Mouse (Mus musculus): ENCODE data around the gene Snx11.

The Snx11 gene

DNA sequence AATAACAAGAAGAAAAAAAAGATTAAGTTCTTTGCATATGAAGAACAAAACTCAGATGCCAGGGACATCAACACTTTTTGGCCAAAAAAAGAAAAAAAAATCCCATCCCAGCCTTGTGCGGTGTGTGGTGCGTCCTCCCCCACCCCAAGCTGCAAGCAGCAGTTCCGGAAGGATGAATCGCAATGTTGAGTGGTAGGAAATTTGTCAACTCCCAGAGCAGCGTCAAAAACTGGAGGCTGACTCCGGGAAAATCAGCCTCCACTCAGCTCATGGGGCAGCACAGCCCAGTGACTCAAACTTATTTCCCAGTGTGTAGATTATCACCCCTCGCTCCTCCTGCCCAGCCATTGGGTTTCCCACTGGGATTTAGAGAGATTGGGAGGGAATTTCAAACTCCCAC is 15.4 kb downstream of the Snx11 start:
- peak; percentile 26 for DNase-seq

DNA sequence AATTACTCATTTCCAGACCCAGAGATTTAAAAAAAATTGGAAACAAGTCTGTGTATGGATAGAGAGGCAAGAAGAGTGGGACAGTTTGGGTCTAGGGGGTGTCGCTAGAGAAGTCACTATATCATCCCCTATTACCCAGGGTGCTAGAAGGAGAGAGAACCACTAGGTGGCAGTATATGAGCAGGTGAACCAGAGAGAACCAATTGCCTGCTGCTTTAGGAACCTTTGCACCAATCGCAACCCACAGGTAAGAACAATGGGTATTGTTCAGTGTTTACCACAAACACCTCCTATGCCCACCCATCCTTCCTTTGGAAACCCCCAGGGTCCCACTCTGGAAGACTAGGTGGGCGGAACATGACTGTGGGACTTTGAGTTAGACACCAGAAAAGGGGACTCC is 17.3 kb downstream of the Snx11 start:
- DNase-seq: peak; percentile 71

DNA sequence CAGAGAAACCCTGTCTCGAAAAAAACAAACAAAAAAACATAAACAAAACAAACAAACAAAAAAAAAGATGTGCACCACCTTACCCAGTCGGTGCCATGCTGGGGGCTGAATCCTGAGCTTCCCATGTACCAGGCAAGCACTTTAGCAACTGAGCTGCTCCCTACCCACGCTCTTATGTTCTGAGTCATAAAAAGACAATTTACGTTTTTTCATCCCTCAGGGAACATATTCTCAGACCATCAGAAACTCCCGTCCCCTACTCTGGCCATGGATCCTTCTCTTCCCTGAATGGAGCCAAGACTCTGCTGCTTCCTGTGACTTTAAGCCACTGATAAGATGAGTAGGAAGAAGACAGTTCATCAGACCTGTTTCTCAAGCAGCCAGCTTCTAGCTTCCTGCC is 19.0 kb downstream of the Snx11 start:
- DNase-seq: no peak

DNA sequence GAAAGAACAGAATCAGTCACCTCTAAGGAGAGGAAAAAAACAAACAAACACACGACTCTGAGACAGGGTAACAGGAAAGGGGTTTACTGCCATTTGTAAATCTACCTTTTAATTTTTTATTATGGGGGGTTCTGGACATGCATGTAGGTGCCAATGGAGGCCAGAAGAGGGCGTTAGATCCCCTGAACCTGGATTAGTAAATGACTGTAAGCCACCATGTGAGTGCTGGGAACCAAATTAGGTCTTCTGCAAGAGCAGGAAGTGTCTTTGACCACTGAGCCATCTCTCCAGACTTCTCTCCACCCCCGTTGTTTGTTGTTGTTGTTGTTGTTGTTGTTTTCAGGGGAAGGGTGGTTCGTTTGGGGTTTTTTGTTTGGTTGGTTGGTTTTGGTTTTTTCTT is 19.9 kb downstream of the Snx11 start:
- DNase-seq: no peak

DNA sequence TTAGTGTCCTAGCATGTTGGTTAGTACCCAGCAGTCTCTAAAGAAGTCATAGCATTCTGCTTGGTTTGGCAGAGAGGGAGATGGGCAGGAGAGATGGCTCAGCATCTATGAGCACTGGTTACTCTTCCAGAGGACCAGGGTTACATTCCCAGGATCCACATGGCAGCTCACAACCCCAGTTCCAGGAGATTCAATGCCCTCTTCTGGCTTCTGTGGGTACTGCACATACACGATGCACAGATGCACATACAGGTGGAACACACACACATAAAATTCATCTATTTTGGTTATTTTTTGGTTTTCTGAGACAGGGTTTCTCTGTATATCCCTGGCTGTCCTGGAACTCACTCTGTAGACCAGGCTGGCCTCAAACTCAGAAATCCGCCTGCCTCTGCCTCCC is 22.1 kb downstream of the Snx11 start:
- DNase-seq: no peak

DNA sequence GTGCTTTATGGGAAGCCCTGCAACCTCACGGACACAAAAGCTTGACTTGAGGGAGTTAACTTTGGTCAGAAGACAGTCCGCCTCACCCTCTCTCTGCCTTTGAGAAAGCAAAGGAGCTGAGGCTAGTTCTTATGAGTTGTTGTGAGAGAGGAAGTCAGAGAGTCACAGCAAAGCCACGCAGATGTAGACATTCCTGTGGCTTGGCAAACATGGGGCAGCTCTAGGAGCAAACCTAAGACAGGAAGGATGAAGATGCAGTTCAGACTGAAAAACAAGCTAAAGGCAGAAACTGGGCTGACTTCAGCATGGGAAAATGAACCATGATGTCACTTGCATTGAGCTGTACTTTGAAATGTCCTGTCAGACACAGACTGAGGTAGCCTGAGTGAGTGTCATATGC is 29.8 kb downstream of the Snx11 start:
- DNase-seq: no peak

DNA sequence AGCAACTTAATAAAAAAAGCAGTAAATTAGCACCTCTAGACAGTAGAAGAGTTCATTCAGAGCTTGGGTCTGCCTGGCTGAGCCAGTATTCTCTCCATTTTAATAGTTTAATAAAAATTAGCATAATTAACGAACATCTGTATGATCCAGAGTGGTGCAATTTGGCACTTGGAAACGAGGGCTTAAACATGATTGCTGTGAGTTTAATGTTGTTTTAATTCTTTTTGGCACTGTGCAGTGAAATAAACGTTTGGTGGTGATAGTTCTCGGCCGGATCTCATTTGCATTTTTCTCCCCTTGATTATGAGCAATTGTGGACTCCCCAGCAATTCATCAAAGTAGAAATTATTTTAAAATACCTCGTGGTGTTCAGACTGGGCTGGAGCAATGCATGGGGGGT is 30.7 kb downstream of the Snx11 start:
- DNase-seq: no peak

DNA sequence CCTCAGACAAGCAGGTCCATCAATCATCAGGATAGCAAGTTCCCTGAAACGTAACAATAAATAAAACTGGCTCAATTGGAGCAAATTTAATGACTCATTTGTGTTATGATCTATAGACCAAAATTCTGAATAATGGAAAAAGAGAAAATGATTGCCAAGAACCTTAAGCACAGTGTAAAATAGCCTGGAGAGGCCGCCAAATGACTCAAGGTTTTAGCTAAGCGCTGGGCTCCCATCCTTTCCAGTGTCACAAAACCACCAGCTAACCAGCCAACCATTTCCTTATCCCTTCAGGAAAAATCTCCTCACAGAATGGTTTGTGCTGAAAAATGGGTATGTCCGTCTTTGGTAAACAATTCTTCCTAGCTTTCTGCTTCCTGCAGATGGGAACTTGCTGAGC is 33.5 kb downstream of the Snx11 start:
- no peak for DNase-seq

DNA sequence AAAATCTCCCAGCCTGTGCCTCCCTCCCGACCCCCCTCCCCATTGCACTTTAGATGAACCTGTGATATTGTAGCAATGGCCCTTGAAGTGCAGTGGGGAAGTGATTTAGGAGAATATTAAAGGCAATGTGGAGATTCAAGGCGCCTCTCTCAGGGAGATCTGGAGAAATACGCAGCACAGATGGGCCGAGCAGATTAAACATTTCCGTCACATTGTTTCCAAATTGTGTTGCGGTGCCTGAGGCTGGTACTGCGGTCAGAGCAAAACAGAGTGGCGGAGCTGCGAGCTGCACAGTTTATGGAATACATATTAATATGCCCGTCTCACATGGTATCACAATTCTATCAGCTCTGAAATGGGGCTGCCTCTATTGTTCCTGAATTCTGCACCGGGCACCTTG is 34.4 kb downstream of the Snx11 start:
- no peak for DNase-seq

DNA sequence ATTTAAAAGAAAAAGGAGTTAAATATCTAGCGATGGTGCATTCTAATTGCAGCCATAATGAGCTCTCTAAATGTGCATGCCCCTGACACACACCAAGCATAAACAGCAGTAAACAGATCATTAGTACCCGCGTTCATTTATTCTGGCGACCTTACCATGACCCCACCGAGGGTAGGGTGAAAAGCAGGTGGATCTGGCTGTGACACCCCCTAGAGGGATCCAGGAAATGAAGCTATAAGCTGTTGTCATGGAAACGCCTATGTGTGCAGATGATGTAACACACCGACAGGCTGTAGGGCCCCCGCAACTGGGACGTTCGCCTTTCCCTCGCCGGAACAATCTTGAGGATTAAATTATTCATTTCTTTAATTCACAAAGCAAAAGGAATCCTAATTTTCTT is 35.4 kb downstream of the Snx11 start:
- DNase-seq: no peak

DNA sequence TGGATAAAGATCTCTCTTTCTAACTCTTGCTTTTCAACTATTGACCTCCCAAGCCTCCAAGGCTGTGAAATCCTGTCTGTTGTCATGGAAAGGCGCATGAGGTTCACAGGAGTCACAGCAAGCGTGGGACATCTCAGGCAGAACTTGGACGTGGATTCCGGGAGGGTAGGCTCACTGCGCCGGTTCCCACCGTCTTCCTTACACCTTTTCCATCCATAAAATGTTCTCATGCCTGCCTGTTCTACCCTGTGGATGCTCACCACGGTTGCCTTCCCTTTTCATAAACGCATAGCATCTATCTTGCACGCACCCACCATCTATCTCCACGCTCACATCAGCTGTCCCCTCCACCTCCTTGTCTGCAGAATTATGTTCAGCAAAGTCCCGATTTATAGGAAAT is 36.6 kb downstream of the Snx11 start:
- DNase-seq: no peak

DNA sequence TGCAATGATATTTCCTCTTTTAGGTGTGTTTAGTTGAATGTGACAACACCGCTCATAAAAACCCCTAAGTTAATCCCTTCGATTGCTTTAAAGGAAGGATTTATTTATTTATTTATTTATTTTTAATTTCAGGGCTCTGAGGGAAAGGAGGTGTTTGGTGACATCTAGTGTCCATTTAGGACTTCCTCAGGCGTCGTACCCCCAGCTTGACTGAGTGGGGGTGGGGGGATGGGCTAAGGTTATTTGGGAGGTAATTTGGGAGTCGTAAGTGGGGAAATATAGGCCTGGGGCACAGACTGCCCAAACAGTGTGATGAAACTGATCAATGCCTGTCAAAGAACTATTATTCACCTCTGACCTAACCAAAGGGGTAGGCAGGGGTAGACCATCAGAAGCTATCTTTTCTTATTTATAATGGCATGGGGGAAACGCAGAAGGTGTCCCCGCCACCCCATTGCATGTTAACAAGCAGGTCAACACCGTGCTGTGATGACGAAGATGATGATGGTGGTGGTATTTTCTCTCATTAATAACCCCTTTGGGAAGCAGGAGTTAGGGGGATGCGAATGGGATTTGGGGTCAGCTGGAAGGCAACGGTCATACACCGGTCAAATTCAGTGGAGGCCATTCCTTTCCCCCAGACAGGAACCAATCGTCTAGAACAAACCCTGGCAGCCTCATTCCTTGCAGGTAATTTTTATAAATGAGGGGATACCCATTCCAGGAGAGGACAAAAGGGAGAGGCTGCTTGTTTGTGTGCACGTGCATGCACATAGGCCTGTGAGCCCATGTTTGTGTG is 39.5 kb downstream of the Snx11 start:
- no peak for DNase-seq

DNA sequence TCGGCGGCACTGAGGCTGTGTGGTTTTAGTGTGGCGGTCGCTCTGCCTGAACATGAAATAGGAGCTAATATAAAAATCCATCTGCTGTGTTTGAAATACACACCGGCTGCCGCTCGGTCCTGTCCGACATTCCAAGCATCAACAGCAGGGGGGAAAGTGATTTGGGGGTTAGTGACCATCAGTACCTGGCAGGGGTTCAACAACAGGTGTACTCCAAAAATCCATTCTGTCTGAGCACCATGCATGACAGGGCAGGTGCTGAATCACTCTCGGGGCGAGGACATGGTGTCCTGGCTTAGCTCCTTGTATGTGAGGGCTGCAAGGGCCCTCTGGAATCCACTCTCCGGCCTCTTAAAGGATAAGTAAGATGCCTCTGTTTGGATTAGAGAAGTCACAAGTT is 41.0 kb downstream of the Snx11 start:
- peak; percentile 74 for DNase-seq

DNA sequence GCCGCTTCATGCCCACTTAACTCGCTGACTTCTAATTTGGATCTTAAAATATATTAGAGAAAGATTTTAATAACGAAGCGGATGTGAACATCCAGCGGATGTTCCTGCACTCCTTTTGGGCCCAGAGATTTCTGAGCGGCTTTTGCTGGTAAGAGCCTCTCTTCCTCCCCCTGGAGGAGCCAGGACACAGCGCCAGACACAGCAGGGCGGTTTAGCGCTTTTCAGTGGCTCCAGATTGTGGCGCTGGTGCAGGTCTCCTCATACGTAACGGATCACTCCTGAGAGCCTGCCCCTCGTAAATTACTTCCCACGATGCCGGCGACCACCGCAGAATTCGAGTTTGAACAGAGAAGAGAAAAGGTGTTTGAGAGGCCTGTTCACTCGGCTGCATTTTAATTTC is 41.5 kb downstream of the Snx11 start:
- DNase-seq: peak; percentile 84

DNA sequence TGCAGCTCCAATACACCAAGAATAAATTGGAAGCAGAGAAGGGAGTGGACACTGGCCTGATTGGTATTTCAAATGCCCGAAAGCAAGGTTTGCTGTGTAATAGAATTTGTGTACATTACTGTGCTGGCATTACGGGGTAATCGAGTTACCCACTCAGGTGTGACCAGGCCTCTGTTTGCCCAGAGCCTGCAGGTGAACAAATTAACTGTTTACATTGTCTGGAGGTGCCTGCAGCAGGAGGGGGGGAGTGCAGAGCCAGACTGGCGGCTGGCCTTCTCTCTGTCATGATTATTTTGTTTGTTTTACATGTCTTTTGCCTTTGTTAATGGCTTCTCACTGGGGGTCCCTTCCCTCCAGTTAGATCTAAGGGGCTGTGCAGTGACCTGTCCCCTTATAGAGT is 44.7 kb downstream of the Snx11 start:
- no peak for DNase-seq

DNA sequence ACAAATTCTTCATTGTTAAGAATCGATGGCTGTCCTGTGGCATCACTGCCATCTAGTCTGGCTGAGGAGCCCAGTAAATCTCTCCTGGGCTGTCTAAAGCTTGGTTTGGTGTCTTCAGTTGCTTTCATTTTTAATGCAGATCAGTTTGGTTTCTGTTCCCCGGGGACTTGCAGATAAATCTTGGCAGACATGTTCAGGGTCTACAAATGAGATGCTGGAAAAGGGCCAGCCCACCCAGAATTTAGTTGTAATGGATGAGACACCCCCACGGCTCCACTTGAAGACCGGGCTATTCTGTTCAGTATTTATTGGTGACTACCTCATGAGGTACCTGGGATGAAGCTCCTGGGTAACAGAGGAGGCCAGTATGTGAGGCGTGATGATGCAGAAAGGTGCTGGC is 47.0 kb downstream of the Snx11 start:
- no peak for DNase-seq

DNA sequence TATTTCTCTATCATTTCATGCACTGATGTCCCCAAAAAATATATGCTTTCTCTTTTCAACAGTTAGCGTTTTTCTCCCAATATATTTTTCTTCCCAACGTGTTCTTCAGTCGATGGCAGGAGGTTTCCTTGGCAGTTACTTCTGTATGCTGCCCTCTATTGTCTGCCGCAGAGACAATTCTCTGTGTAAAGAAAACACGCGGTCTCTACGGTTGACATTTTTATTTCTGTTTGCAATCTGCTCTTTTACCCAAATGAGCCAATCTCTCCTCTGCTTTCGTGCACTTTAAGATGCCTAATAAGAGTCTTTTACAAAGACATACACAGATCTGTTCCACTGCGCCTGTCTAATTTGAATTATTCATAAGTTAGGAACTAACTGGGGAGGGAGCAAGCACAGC is 47.9 kb downstream of the Snx11 start:
- DNase-seq: no peak

DNA sequence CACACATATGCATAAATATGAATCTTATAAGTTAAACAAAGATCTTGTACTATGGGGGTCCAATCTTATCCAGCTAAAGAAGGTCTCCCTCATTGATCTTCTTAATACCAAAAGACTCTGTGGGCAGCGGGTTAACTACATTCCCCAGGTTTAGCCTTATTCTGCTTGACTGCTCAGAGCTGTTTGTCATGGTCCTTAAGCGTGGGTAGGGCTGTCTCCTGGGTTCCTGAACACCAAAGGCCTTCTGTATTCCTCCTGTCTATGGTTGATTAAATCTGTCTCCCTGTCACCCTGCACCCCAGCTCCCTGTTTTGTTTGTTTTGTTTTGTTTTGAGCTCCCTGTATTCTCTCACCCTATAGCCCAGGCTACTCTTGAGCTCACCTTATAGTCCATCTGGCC is 48.8 kb downstream of the Snx11 start:
- no peak for DNase-seq

DNA sequence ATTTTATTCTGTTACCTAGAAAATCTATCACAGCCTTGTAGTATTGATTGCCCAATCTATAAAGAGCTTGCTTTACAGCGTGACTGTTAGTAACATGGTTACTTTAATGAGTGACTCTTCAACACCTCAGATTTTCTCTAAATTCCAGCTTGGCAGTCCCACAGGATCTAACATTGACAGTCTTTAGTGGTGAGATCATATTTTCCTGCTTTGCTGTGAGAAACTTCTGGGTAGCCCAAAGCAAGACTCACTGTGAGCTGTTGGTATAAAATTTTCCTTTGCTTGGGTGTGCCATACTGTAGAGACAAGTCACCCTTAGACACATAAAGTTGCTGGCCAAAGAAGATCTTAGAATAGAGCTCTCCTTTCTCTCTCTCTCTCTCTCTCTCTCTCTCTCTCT is 51.5 kb downstream of the Snx11 start:
- DNase-seq: no peak

DNA sequence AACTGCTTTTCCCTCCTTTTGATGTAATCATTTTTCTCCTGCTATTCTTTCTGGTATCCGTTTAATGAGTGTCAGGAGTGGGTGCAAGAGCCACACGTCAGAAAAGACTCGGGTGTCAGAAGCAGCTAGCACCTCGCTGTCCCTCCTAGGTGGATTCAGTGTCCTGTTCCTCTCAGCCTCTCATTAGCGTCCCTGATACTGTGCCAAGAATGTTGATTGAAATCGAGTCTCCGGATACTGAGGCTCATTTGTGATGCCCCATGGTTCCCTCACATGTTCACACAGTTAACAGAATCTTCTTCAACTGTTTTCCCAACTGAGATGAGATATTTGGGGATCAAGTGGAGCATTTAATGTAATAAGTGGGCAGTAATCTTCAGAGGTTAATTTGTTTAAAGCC is 58.8 kb downstream of the Snx11 start:
- no peak for DNase-seq

Measured in cerebellum, adult 9-11 months (tissue).